Mouse (Mus musculus) thymus, postnatal 36 days (tissue): ENCODE measurements around the gene Tbxas1.

ENCODE experiments used
- DNase-seq, 2 experiments: peaks; one replicate each; pipeline ENCODE4 v3.0.0; 2022; ENCODE audit warnings: mixed read lengths in 2 of 2

Tbxas1 gene

GRCm38 (mm10) chr6:38923870-38924817 lies 48.9 kb downstream of the Tbxas1 start:
- DNase-seq: no peak

GRCm38 (mm10) chr6:38925719-38926118 lies 50.5 kb downstream of the Tbxas1 start:
- DNase-seq: no peak

GRCm38 (mm10) chr6:38926135-38926962 lies 51.1 kb downstream of the Tbxas1 start:
- no peak for DNase-seq

- no peak for DNase-seq
Measured at GRCm38 (mm10) chr6:38926963-38927361, 51.8 kb downstream of the Tbxas1 start.

- no peak for DNase-seq
Measured at GRCm38 (mm10) chr6:38928489-38928888, 53.3 kb downstream of the Tbxas1 start.

- no peak for DNase-seq
Measured at GRCm38 (mm10) chr6:38936009-38936408, 60.8 kb downstream of the Tbxas1 start.

- DNase-seq: no peak
Measured at GRCm38 (mm10) chr6:38938421-38938820, 63.2 kb downstream of the Tbxas1 start.

GRCm38 (mm10) chr6:38939096-38939495 lies 63.9 kb downstream of the Tbxas1 start:
- DNase-seq: no peak

- DNase-seq: no peak
Measured at GRCm38 (mm10) chr6:38941016-38941415, 65.8 kb downstream of the Tbxas1 start.

GRCm38 (mm10) chr6:38942771-38943170 lies 67.6 kb downstream of the Tbxas1 start:
- no peak for DNase-seq

GRCm38 (mm10) chr6:38944392-38944791 lies 69.2 kb downstream of the Tbxas1 start:
- no peak for DNase-seq

- no peak for DNase-seq
Measured at GRCm38 (mm10) chr6:38944826-38945225, 69.6 kb downstream of the Tbxas1 start.

GRCm38 (mm10) chr6:38945681-38946080 lies 70.5 kb downstream of the Tbxas1 start:
- DNase-seq: no peak

- no peak for DNase-seq
Measured at GRCm38 (mm10) chr6:38947282-38947681, 72.1 kb downstream of the Tbxas1 start.

- no peak for DNase-seq
Measured at GRCm38 (mm10) chr6:38949683-38950161, 74.5 kb downstream of the Tbxas1 start.

- no peak for DNase-seq
Measured at GRCm38 (mm10) chr6:38950341-38950740, 75.1 kb downstream of the Tbxas1 start.

- DNase-seq: no peak
Measured at GRCm38 (mm10) chr6:38950838-38951237, 75.6 kb downstream of the Tbxas1 start.

- no peak for DNase-seq
Measured at GRCm38 (mm10) chr6:38956641-38957040, 81.4 kb downstream of the Tbxas1 start.

GRCm38 (mm10) chr6:38957246-38957645 lies 82.0 kb downstream of the Tbxas1 start:
- DNase-seq: no peak

- no peak for DNase-seq
Measured at GRCm38 (mm10) chr6:38959502-38959901, 84.3 kb downstream of the Tbxas1 start.

GRCm38 (mm10) chr6:38960367-38960766 lies 85.2 kb downstream of the Tbxas1 start:
- DNase-seq: no peak

GRCm38 (mm10) chr6:38960791-38961426 lies 85.7 kb downstream of the Tbxas1 start:
- no peak for DNase-seq
